Mouse (Mus musculus) C2C12 (cell line): ENCODE results near the gene Bicral.

ENCODE experiments used
- CTCF ChIP-seq: IDR thresholded peaks from one replicate; pipeline ENCODE4 v1.5.1; 2011; ENCODE audit not compliant: control insufficient read depth, insufficient read depth, insufficient read length
- MYOG ChIP-seq: IDR thresholded peaks from one replicate; pipeline ENCODE4 v1.6.1; 2011; ENCODE audit not compliant: control insufficient read depth, insufficient read length; ENCODE audit errors: extremely low read depth

- TF ChIP-seq CTCF (no peak), MYOG (no peak)
These were observed 14.6 kb downstream of the Bicral start for GRCm38 (mm10) chr17:46843716-46844115.
